Mouse (Mus musculus): ENCODE data around the gene Muc5b.

Muc5b gene

DNA sequence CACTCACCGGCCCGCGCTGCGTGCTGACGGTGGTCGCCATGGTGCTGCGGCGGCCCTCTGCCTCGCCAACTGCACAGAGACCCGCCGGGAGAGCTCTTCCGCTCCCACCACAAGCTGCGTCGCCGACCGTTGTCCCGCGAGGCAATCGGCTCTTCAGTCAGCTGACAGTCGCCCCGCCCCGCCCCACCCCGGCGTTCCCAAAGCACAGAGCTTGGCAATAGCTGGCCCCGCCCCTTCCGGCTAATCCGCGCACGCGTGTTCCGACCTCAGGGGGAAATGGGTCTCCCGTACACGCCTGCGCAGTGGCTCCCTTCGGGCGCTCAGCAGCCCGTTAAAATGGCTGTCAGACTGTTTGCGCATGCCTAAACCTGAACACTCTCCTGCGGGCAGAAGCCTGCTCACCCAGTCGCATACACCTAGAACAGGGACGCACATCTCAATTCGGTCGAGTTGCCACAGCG is 63.4 kb downstream of the Muc5b start:
- peak; percentile 100 for DNase-seq (ENCODE audit: low read depth)

GRCm38 (mm10) chr7:141902791-141903190 is 63.9 kb downstream of the Muc5b start:
- DNase-seq (ENCODE audit: low read depth), result no peak

DNA sequence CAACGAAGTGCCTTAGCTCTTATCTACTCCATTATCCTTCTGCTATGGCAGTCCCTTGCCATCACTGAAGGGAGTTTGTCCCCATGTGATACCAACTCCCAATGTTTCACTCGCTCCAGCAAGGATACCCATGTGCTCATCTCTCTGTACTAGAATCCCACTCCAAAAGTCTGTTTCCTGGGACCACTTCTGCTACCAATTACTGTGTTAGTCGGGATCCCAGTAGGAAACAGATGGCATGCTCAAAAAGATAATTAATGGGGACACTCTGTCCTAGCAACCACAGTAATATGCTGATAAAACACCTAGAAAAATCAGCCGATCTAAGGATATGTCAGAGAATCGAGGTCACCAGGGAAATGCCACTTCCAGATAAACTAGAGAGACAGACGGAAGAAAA is 69.7 kb downstream of the Muc5b start:
- no peak for DNase-seq (ENCODE audit: low read depth)

DNA sequence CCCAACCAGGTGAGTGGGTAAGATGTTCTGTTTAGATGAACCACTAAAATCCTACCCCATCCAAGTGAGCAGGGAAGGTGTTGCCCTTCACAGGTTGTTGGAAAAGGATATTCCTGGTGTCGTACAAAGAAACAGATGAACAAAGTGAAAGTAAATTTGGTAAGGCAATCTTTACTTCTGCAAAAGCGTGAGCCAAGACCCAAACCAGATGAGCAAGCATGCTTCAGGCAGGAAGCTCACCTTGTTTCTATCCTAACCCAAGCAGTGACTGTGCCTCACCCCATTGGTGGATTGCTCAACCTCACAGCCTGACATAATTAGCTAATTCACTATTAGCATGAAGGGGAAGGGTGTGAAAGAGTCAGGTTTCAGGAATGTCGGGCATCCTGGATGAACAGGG is 72.4 kb downstream of the Muc5b start:
- DNase-seq (ENCODE audit: low read depth), result no peak

DNA sequence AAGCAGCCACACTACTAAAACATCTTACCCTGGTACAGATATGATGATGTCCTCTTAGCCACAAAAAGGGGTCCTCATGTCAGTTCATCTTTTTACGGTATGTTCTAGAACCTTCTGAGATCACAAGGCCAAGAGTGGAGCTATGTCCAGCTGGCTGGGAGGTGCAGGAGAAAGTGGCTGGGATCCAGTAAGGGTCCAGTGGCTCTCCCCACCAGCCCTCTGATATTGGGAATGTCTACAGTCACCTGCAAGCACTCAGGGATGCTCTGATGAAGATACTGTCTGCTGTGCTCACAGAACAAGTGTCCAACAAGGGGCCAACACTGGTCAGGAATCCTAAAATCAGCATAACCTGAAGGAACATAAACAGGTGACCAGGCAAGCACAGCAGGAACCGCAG is 79.5 kb downstream of the Muc5b start, which contains the start of gene Tollip:
Gene Tollip (minus strand): TSS at position 101 of the 400 bp plus-strand sequence.
- no peak for DNase-seq (ENCODE audit: low read depth)
